Mouse (Mus musculus) cerebellum, adult 11-12 months (tissue): Measurements from ENCODE around the gene 1110008P14Rik.

Source experiments
- DNase-seq: peaks from one replicate; pipeline ENCODE4 v3.0.0; 2022

Gene 1110008P14Rik

GRCm38 (mm10) chr2:32408429-32409424 lies 27.0 kb upstream of the 1110008P14Rik start:
- no peak for DNase-seq

- no peak for DNase-seq
These were observed 25.5 kb upstream of the 1110008P14Rik start for GRCm38 (mm10) chr2:32407144-32407824.

- DNase-seq: peak; percentile 88
These were observed 22.9 kb upstream of the 1110008P14Rik start for GRCm38 (mm10) chr2:32404663-32405062.

- DNase-seq: no peak
These were observed 15.0 kb upstream of the 1110008P14Rik start for GRCm38 (mm10) chr2:32396695-32397094.

- DNase-seq: peak; percentile 90
These were observed 14.3 kb upstream of the 1110008P14Rik start for GRCm38 (mm10) chr2:32395946-32396621.

GRCm38 (mm10) chr2:32395484-32395945 lies 13.8 kb upstream of the 1110008P14Rik start, which contains the start of gene Ptges2:
TSS of gene Ptges2 (plus strand) at chr2:32395896.
- peak; percentile 89 for DNase-seq

- no peak for DNase-seq
These were observed 13.2 kb upstream of the 1110008P14Rik start for GRCm38 (mm10) chr2:32394973-32395372.

- no peak for DNase-seq
These were observed 10.3 kb upstream of the 1110008P14Rik start for GRCm38 (mm10) chr2:32392063-32392462.

- DNase-seq: no peak
These were observed 9.1 kb upstream of the 1110008P14Rik start for GRCm38 (mm10) chr2:32390871-32391270.

GRCm38 (mm10) chr2:32389157-32389556 lies 7.4 kb upstream of the 1110008P14Rik start:
- DNase-seq: no peak

GRCm38 (mm10) chr2:32387706-32388490 lies 6.2 kb upstream of the 1110008P14Rik start, which contains the start of gene Lcn2:
TSS of gene Lcn2 (minus strand) at chr2:32388252.
- DNase-seq: no peak

GRCm38 (mm10) chr2:32382689-32383088 lies 951 bp upstream of the 1110008P14Rik start:
- no peak for DNase-seq

- DNase-seq: no peak
These were observed 480 bp downstream of the 1110008P14Rik start for GRCm38 (mm10) chr2:32381141-32381774.

GRCm38 (mm10) chr2:32380001-32380500 lies 1.7 kb downstream of the 1110008P14Rik start:
- peak; percentile 53 for DNase-seq

GRCm38 (mm10) chr2:32376963-32377362 lies 4.8 kb downstream of the 1110008P14Rik start:
- DNase-seq: no peak

- DNase-seq: no peak
These were observed 6.3 kb downstream of the 1110008P14Rik start for GRCm38 (mm10) chr2:32375317-32375940.

- no peak for DNase-seq
These were observed 7.5 kb downstream of the 1110008P14Rik start for GRCm38 (mm10) chr2:32374191-32374590.

GRCm38 (mm10) chr2:32367315-32367714 lies 14.4 kb downstream of the 1110008P14Rik start:
- no peak for DNase-seq

- no peak for DNase-seq
These were observed 17.6 kb downstream of the 1110008P14Rik start for GRCm38 (mm10) chr2:32364121-32364520.

- peak; percentile 56 for DNase-seq
These were observed 18.2 kb downstream of the 1110008P14Rik start for GRCm38 (mm10) chr2:32363376-32364106.
